Mouse (Mus musculus): ENCODE measurements around the gene Snrnp200.

- TF ChIP-seq POLR2A (IDR thresholded peaks at IDR 0.05; ENCODE audit: low read depth, low read length): no peak
- no peak for TF ChIP-seq CTCF (IDR thresholded peaks at IDR 0.05; ENCODE audit: borderline replicate concordance, insufficient read depth, low read length)
Observed at GRCm38 (mm10) chr2:127251880-127252527, 43.8 kb downstream of the Snrnp200 start.

Measured in embryonic fibroblast, embryonic 13.5 days (primary cell).